Mouse (Mus musculus) heart, postnatal 0 days (tissue): ENCODE measurements at regions not wholly inside any gene's neighbourhood (a gene's known extent, or its start where the extent isn't known, plus 50 kb on each side); places are given as distances from the start of the nearest gene placed in this dataset.

Experiments used
- CTCF ChIP-seq: IDR thresholded peaks from 2 replicates; pipeline ENCODE4 v1.5.1; 2016; ENCODE audit warnings: antibody characterized with exemption, control low read depth, low read depth
- EP300 ChIP-seq: IDR thresholded peaks from 2 replicates; pipeline ENCODE4 v1.6.1; 2016; ENCODE audit warnings: antibody characterized with exemption, low read depth

DNA sequence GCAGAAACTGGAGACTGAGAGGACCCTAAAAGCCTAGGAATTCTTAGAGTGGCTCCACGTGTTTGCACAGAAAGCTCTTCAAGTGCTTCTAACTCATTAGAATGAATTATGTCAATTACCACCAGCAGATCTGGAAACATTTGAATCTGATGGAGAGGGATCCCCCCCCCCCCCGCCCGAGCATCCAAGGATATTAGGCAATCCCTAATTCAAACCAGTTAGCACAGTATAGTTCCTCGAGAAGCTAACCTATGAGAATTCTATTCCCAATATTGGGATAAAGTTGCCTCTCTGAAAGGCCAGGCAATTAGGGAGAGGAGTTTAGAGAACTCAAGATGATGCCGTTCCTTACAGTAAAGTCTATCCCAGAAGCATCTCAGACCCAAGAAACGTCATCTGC lies 354.9 kb upstream of the Fign start:
- TF ChIP-seq EP300, result no peak
- no peak for TF ChIP-seq CTCF
